Mouse (Mus musculus): ENCODE measurements around the gene Tifa.
"Not testable (repeated sequence)": the region's sequence is repeated elsewhere in the genome, so short reads cannot be mapped to it uniquely, and the experiment has no call there.

The Tifa gene

GRCm38 (mm10) chr3:127789500-127790191 lies at the start of gene Tifa:
Tifa (plus strand) TSS chr3:127789805.
- DNase-seq, result peak; percentile 67

- no peak for DNase-seq
Measured at GRCm38 (mm10) chr3:127741473-127741872, 48.1 kb upstream of the Tifa start.

- DNase-seq, result no peak
Measured at GRCm38 (mm10) chr3:127743614-127744365, 45.8 kb upstream of the Tifa start.

DNA sequence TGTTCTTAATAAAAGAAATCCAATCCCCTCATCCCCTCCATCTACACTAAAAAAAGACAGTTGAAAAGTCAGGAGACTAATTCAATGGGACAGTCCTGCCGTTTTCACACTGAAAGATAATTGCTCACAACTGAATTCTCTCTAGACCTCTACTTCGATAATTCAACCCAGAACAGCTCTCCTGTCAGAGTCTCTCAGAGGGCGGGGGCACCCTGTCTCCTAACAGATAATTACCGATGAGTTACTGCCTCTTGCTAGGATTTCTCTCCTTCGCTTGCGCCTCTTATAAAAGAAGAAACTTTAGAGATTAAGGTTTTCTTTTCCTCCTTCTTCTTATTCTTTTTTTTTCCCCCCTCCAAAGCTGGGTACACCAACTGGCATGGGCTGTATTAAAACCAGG lies 44.1 kb upstream of the Tifa start:
- DNase-seq, result no peak

DNA sequence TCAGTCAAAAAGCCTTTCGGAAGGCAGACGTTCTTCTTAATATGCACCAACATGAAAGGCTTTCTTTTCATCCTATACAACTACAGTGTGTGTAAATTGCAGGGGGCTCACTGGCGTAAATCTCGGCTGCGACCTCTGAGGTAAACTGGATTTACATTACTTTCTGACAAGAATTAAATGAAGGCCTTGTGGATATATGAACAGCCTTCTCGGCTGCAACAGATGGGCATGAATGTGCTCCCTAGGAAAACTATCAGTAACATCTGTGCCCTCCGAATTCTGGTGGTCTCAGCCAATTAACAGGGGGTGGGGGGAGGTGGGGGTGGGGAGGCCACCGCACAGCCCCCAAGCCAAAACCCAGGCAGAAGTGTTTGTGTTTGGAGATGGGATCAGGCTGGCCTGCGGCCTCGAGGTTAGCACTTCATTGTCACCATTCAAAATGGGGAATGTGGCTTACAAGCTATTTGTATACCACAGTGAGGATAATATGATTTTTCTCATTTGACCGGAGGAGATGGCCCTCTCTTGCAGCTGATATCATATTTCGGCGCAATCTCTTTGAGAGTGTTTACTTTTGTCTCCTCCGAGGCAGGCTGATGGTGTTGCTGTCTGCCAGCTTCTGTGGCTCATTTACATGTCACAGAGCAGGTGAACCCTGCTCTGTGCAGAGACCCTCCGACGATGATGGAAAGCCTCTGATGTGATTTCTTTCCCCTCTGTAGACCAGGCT lies 43.5 kb upstream of the Tifa start:
- DNase-seq, result no peak

- no peak for DNase-seq
Measured at GRCm38 (mm10) chr3:127748644-127749043, 41.0 kb upstream of the Tifa start.

DNA sequence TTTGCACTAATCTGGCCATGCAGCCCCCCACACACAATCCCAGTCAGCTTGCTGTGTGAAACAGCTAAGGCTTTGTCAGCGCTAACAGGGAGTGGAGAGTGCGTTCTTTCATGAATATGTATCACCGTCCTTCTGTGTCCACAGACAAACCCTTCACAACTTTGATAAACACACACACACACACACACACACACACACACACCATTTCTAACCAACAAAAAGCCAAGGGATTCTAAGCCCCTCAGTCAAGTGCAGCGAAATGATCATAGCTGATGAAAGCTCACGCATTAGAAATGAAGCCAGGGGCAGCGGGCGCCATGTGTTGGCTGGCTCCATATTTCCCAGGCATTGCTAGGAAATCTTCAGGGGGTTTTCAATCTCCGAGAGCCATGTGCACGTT lies 40.3 kb upstream of the Tifa start:
- DNase-seq, result no peak

DNA sequence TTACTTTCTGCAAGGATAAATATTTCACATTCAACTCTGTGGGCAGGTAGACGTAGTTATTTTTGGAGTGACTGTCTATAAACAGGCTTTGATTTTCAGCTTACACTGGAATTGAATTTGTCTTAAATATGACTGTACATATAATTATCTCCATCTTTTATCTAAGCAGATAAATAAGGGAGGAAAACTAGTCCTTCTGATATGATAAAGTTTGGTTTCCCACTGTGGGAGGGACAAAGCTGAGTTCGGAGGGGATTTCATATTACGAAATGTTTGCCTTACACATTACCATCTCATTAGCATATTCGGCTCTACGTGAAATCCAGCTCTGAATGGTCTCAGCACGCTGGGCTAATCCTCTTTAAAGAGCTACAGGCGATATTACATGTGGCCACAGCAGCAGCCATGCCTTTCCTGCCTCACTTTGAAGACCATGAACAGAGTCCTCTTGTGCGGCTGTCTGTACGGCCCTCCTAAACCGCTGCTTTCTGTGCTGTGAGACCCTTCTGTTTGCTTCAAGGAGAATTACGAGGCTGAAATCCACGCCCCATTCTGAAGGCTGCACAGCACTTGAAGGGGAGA lies 39.5 kb upstream of the Tifa start:
- DNase-seq, result no peak

GRCm38 (mm10) chr3:127756458-127756857 lies 33.1 kb upstream of the Tifa start:
- no peak for DNase-seq

DNA sequence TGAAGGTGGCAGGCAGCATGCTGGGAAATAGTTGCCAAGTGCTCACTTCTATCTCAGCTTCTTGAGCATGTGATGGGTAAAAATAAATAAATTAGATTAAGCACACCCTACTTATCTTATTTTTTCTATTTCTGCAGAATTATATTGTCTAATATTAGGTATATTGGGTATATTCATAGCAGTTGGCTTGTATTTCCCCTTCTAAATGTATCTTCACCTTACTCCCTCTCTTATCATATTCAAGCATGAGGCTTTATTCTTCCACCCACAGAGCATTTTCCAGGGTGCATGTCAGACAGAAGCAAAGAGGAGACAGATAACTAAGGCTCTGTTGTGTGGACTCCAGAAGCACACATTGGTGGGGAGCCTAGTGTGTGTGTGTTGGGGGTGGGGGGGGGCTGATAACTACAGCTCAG lies 31.7 kb upstream of the Tifa start:
- no peak for DNase-seq

DNA sequence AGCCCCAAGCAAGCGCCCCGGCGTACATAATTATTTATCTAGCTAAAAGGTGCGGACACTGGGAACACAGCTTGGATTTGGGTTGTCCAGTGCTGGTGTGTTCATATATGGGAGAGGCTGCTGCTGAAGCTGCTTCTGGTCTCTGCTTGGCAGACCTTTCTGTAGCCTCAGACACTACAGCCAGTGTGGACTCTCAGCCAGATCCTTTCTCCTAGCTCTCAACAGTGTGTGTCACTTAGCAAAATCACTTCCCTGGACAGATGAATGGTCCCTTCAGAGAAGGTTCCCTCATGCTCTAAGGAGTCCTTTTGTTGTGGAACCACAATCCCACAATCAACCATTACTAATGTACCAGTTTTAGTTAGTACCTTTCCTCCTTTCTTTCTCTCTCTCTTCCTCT lies 30.8 kb upstream of the Tifa start:
- DNase-seq, result no peak

DNA sequence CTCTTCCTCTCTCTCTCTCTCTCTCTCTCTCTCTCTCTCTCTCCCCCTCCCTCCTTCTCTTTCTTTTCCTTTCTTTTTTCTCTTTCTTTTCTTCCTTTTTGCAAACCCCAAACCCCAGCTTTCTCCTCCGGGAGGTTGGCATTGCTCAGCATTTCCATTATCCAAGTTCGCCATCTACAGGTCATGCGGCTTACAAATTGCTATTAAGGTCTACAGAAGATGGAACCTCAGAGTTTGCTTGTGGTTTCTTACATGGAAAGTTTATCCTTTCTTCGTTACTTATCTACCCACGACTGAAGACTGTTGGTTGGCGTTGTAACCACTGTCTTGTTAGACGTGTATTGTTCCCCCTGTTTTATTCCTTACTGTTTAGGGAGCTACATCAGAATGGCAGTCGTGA lies 30.4 kb upstream of the Tifa start:
- DNase-seq, result peak; percentile 64

- DNase-seq, result no peak
Measured at GRCm38 (mm10) chr3:127762403-127762802, 27.2 kb upstream of the Tifa start.

GRCm38 (mm10) chr3:127763076-127763612 lies 26.5 kb upstream of the Tifa start:
- DNase-seq, result peak; percentile 78

GRCm38 (mm10) chr3:127764541-127764940 lies 25.1 kb upstream of the Tifa start:
- DNase-seq, result no peak

GRCm38 (mm10) chr3:127765971-127766370 lies 23.6 kb upstream of the Tifa start:
- DNase-seq, result no peak

- no peak for DNase-seq
Measured at GRCm38 (mm10) chr3:127769146-127769545, 20.5 kb upstream of the Tifa start.

- DNase-seq, result peak; percentile 82
Measured at GRCm38 (mm10) chr3:127780021-127780644, 9.5 kb upstream of the Tifa start, which contains the start of gene Alpk1. Alpk1 (minus strand) TSS chr3:127780527.

- peak; percentile 41 for DNase-seq
Measured at GRCm38 (mm10) chr3:127780921-127781320, 8.7 kb upstream of the Tifa start.

DNA sequence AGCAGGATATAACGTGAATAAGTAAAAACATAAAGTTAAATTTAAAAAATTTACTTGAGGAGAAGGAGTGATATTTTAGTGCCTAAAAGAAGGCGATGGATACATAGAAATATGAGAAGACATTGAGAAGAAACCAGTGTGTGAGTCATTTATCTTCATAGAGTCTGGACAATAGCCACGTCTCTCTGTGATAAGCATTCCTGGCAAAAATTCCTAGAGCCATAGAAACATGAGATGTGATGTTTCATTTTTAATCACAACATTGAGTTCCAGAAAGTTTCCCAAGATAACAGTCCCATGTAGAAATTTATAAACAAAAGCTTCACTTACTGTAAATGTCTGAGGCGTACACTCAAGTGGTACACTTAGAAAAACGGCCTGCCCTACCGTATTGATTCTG lies 6.7 kb upstream of the Tifa start:
- DNase-seq, result no peak

DNA sequence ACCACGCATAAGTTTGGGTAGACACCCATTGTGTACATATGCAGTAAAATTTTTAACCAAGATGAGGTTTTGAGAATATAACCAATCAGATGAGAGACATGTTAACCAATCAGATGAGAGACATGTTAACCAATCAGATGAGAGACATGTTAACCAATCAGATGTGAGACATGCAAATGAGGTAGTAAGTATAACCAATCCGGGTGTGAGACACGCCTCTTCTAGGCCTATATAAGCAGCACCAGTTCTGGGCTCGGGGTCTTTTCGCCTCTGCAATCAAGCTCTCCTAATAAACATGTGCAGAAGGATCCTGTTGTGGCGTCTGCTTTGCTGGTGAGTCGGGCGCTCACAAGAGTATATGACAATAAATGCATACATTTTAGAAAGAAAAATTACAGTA lies 5.9 kb upstream of the Tifa start:
- DNase-seq, result not testable (repeated sequence)

GRCm38 (mm10) chr3:127787032-127787431 lies 2.6 kb upstream of the Tifa start:
- DNase-seq, result no peak

- DNase-seq, result no peak
Measured at GRCm38 (mm10) chr3:127788038-127788437, 1.6 kb upstream of the Tifa start.
